Mouse (Mus musculus) stomach, postnatal 0 days (tissue): ENCODE data around the gene Sptbn1. TPM values are rescaled to one million over a fixed set of nuclear protein-coding genes. Genes with fewer than 3 reads are reported as not detected.

ENCODE experiments used
- ATAC-seq: fragments of 200-750 bp; cut with Nextera tagmentation; 2 replicates; pipeline ENCODE4 v1.8.0; 2017; ENCODE audit not compliant: low FRiP score, low TSS enrichment
- DNase-seq: peaks from one replicate; pipeline ENCODE4 v3.0.0-alpha.2; 2016; ENCODE audit warnings: low spot score
- H3K27ac ChIP-seq: fragments of 300-500 bp; sonication (generic); replicated peaks from 2 replicates; pipeline ENCODE4 v1.5.1; 2014; ENCODE audit warnings: mild to moderate bottlenecking, control low read depth
- H3K27me3 ChIP-seq: fragments of 300-500 bp; sonication (generic); 2 replicates; pipeline ENCODE4 v1.6.1; 2014; ENCODE audit warnings: low read length; ENCODE audit not compliant: control insufficient read depth, insufficient read depth
- H3K36me3 ChIP-seq: fragments of 300-500 bp; sonication (generic); 2 replicates; pipeline ENCODE4 v1.6.1; 2014; ENCODE audit warnings: low read length, mixed read lengths; ENCODE audit not compliant: control insufficient read depth, insufficient read depth
- H3K4me1 ChIP-seq: fragments of 300-500 bp; sonication (generic); replicated peaks from 2 replicates; pipeline ENCODE4 v1.6.1; 2014; ENCODE audit warnings: antibody characterized with exemption; ENCODE audit not compliant: control insufficient read depth, insufficient read depth
- H3K4me2 ChIP-seq: fragments of 300-500 bp; sonication (generic); replicated peaks from 2 replicates; pipeline ENCODE4 v1.6.1; 2014; ENCODE audit warnings: low read depth, mild to moderate bottlenecking, control low read depth, moderate library complexity
- H3K4me3 ChIP-seq: fragments of 300-500 bp; sonication (generic); 2 replicates; pipeline ENCODE4 v1.5.1; 2014; ENCODE audit warnings: low read depth, low read length, control low read depth
- H3K9ac ChIP-seq: fragments of 300-500 bp; sonication (generic); 2 replicates; pipeline ENCODE4 v1.6.1; 2014; ENCODE audit warnings: mild to moderate bottlenecking, low read length, control low read depth, mixed read lengths
- H3K9me3 ChIP-seq: fragments of 300-500 bp; sonication (generic); 2 replicates; pipeline ENCODE4 v1.6.1; 2016; ENCODE audit warnings: low read length; ENCODE audit not compliant: control insufficient read depth
- CTCF ChIP-seq: IDR thresholded peaks from 2 replicates; pipeline ENCODE4 v1.5.1; 2016; ENCODE audit warnings: antibody characterized with exemption, low read depth, mild to moderate bottlenecking, moderate library complexity
- EP300 ChIP-seq: optimal IDR thresholded peaks from 2 replicates; pipeline ENCODE3; 2016; ENCODE audit warnings: antibody characterized with exemption
- WGBS: fragments of 180-500 bp; shearing (Covaris S2); extraction: QIAGEN DNeasy Blood & Tissue Kit; methylation state at CpG from one replicate; pipeline ENCODE4 v1.1.7; 2014; 5-methylcytosine and 5-hydroxymethylcytosine counted together
- polyA plus RNA-seq: library from polyadenylated mRNA; unstranded; fragments of >200 nt; fragmentation: Nextera tagmentation; extraction: Ambion mirVana; gene quantifications from 2 replicates; pipeline ENCODE4 v1.2.1, GENCODE M21; 2015

The Sptbn1 gene
- polyA plus RNA-seq, 1 experiment from 2014 or later: 57.2 TPM

DNA sequence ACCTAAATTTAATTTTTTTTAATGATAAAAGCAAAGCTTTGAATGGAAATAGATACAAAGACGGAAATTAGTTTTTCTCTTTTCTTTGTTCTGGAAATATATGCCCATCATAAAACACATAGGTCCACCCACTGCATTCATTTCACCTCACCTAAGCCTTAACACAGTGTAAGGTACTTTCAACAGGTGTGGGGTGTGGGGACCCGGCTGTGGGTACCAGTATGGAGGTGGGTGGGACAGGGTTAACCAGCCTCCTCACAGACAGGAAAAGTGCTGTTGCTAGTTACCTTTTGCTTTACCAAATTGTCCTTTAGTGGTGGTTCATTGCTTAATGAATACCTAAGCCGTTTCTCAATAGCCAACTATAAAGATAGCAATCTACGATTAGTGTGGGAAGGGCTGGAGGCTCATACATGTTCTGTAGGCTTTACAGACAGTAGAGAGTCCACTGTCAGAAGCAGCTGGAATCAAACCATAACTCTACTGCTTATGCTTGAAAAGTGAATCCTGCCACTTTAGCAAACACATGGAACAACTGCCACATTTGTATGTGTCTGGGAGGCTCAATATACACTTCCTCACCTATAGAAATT is 96.3 kb downstream of the Sptbn1 start:
- 63% methylated on average over 4 of the region's 4 CpGs for WGBS
- ATAC-seq (no peak), DNase-seq (no peak)
- H3K4me2 ChIP-seq: no peak overlapping the region
- TF ChIP-seq EP300 (no peak), CTCF (no peak)
- H3K4me3 ChIP-seq: no peak overlapping the region
- no peaks in the 10 kb centered on the region for H3K36me3 ChIP-seq
- no peaks in the 10 kb centered on the region for H3K9me3 ChIP-seq
- H3K9ac ChIP-seq: no peak overlapping the region
- no peaks in the 10 kb centered on the region for H3K27me3 ChIP-seq
- no peak overlapping the region for H3K27ac ChIP-seq
- H3K4me1 ChIP-seq: no peaks in the 10 kb centered on the region; the same call in 1 of the 2 replicates

DNA sequence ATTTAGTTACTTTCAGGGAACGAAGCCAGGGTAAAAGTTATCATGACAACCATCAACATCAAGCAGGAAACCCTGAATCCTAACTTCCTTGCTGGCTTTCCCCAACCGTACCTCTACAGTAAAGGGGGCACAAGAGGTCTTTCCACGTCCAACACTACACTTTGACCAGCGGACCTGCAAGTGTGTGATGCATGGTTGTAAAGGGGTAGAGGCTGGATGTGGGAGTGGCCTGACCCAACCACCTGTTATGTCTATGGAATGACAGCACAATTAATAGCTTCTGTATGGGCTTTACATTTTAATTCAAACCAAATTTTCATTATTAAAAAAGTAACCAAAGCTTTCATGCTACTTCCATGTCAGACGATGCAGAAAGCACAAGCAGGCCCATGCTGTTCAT is 96.8 kb downstream of the Sptbn1 start:
- ATAC-seq (no peak), DNase-seq (no peak)
- no peaks in the 10 kb centered on the region for H3K27me3 ChIP-seq
- WGBS: 88% methylated on average over 5 of the region's 5 CpGs
- H3K9me3 ChIP-seq: no peaks in the 10 kb centered on the region
- H3K9ac ChIP-seq: no peak overlapping the region
- no peak overlapping the region for H3K4me2 ChIP-seq
- no peak overlapping the region for H3K4me3 ChIP-seq
- H3K27ac ChIP-seq: no peak overlapping the region
- TF ChIP-seq CTCF: no peak
- TF ChIP-seq EP300: no peak
- no peaks in the 10 kb centered on the region; the same call in 1 of the 2 replicates for H3K4me1 ChIP-seq
- no peaks in the 10 kb centered on the region for H3K36me3 ChIP-seq

DNA sequence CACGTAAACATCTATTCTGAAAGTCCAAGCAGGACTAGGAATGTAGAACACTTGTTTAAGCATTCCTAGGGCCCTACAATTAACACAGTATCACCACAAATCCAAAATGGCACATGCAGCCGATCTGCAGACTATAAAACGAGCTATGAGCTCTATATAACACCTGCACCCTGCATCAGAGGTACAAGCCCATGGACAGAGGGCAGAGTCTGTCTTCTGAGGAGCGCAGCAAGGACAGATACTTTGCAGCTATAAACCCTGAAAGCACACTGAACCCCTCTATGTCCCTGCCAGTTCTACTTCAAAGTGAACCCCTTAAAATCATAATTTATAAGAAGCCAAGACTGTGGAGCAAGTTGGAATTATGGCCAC is 101.4 kb downstream of the Sptbn1 start:
- H3K4me3 ChIP-seq: no peak overlapping the region
- H3K9me3 ChIP-seq: no peaks in the 10 kb centered on the region
- H3K4me1 ChIP-seq: peaks cover 6% of the 10 kb centered on the region; the same call in 1 of the 2 replicates
- H3K27me3 ChIP-seq: no peaks in the 10 kb centered on the region
- no peak overlapping the region for H3K27ac ChIP-seq
- TF ChIP-seq EP300: no peak
- TF ChIP-seq CTCF: no peak
- H3K36me3 ChIP-seq: no peaks in the 10 kb centered on the region
- DNase-seq (no peak), ATAC-seq (no peak)
- H3K4me2 ChIP-seq: no peak overlapping the region
- WGBS: 68% methylated on average over 4 of the region's 4 CpGs
- no peak overlapping the region for H3K9ac ChIP-seq

DNA sequence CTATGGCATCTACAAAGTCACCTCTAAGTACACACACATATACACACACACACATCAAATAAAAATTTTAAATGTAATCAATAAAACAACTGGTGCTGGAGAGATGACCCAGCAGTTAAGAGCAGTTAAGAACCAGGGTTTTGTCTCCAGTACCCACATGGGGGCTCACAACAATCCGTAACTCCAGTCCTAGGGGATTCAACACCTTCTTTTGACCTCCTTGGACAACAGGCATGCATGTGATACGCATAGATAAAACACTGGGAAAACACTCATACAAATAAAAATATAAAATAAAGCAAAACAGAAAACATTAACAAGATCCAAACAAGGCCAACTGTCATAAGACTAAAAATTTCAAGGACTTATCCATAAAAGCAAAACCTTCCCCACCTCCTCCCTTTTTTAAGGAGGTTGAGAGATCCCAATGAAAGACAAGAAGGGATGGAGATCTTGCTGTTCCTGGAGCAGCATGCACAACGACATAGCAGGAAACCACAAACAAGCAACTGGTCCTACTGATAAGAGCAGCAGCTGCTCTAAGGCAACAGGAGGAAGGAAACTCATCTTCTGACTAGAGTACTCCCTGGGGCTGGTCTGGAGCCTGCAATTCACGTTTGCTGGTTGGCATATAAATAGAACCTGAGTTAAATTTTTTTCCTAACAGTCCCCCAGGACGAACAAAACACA is 102.0 kb downstream of the Sptbn1 start:
- no peaks in the 10 kb centered on the region for H3K27me3 ChIP-seq
- H3K4me2 ChIP-seq: no peak overlapping the region
- 45% methylated on average over 5 of the region's 5 CpGs for WGBS
- H3K9ac ChIP-seq: no peak overlapping the region
- DNase-seq: no peak
- H3K9me3 ChIP-seq: no peaks in the 10 kb centered on the region
- H3K36me3 ChIP-seq: no peaks in the 10 kb centered on the region
- H3K27ac ChIP-seq: no peak overlapping the region
- ATAC-seq: peak; percentile 52; the same call in 1 of the 2 replicates
- H3K4me1 ChIP-seq: peaks cover 7% of the 10 kb centered on the region; the same call in 1 of the 2 replicates
- no peak for TF ChIP-seq CTCF
- no peak for TF ChIP-seq EP300
- H3K4me3 ChIP-seq: no peak overlapping the region

DNA sequence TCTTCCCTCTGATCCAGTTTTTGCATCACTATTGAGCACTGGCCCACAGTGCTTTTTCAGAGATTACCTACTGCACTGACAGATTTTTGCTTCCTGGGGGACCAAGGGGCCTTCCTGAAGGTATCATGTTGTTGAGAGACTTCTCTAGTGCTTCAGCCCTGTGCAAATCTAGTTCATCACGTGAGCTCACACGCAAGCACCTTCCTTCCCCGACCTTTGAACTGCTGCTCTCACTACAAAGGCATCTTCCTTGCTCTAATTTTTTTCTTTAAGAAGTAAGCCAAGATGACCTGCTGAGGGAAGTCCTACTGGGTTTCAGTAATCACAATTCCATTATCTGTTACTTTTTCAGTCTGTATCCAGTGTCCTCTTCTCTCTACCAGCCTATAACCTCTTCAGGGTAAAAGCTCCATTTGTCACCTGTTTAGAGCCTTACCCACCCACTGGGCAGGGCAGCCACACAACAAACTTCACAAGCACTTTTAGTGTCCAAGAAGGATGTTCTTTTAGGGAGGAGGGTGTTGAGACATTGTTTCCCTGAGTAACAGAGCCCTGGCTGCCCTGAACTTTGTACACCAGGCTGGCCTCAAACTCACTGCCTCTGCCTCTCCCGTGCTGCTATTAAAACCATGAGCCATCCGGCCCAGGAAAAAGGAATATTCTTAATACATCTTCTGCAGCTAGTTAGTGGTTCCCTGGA is 103.3 kb downstream of the Sptbn1 start:
- no peaks in the 10 kb centered on the region for H3K36me3 ChIP-seq
- no peaks in the 10 kb centered on the region for H3K27me3 ChIP-seq
- H3K27ac ChIP-seq: no peak overlapping the region; the same call in 1 of the 2 replicates
- H3K4me3 ChIP-seq: no peak overlapping the region
- no peak overlapping the region for H3K9ac ChIP-seq
- DNase-seq: no peak
- H3K9me3 ChIP-seq: no peaks in the 10 kb centered on the region
- no peak for TF ChIP-seq CTCF
- WGBS: 62% methylated on average over 5 of the region's 5 CpGs
- H3K4me2 ChIP-seq: no peak overlapping the region
- peaks cover 7% of the 10 kb centered on the region; the same call in 1 of the 2 replicates for H3K4me1 ChIP-seq
- ATAC-seq: no peak

DNA sequence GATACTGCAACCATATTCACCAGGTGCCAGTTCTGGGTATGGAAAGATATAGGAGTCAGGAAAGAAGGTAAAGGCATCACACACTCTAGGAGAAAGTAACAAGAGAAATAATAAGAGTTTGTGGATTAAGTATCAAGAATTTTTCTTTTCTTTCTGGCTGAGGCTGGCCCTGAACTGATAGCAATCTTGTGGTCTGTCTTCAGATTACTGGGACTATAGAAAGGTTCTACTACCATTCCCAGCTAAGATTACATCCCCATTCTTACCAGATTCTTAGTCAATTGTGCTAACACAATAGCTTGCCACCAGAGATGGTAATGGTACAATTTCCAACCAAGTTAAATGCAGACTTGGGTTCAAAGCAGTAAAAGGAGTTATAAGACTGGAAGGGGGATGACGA is 104.1 kb downstream of the Sptbn1 start:
- DNase-seq (no peak), ATAC-seq (no peak)
- H3K4me3 ChIP-seq: no peak overlapping the region
- H3K4me1 ChIP-seq: peaks cover 7% of the 10 kb centered on the region
- H3K9me3 ChIP-seq: no peaks in the 10 kb centered on the region
- no peak overlapping the region for H3K27ac ChIP-seq
- WGBS: 83% methylated on average over 1 of the region's 1 CpGs
- no peaks in the 10 kb centered on the region; the same call in 1 of the 2 replicates for H3K36me3 ChIP-seq
- TF ChIP-seq EP300 (no peak), CTCF (no peak)
- no peak overlapping the region for H3K9ac ChIP-seq
- no peaks in the 10 kb centered on the region for H3K27me3 ChIP-seq
- no peak overlapping the region for H3K4me2 ChIP-seq
